Mouse (Mus musculus) liver, adult (tissue): ENCODE results near the gene Scamp4.

Source experiments
- GATA4 ChIP-seq: IDR thresholded peaks from 2 replicates; pipeline ENCODE4 v1.6.1; 2014; ENCODE audit warnings: mild to moderate bottlenecking, low read length; ENCODE audit not compliant: insufficient replicate concordance

The Scamp4 gene

GRCm38 (mm10) chr10:80654866-80655265 is 52.2 kb downstream of the Scamp4 start:
- TF ChIP-seq GATA4, result no peak

DNA sequence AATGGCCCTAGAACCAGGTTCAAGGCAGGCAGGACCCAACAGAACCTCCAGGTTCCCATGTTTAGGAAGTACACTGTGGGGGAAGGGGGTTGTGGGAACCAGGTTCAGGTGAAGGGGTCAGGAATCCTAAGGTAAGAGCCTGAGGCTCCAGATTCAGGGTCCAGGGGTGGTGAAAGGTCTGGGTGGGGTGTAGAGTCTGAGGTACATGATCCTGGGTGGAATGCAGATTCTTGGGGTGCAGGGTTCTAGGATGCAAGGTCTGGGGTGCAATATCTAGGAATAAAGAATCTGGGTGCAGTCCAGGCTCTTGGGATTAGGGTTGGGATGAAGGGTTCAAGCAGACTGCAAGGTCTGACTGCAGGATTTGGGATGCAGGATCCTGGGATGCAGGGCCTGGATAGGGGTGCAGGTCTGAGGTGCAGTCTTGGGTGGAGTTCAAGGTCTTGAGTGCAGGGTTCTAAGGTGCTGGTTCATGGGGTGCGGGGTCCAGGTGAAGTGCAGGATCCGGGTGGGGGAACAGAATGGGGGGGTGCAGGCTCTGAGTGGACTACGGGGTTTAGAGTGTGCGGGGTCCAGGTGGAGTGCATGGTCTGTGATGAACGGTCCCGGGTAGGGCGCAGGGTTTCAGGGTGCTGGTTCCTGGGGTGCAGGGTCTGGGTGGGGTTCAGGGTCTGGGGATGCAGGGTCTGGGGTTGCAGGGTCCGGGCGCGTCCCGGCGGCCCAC is 52.9 kb downstream of the Scamp4 start:
- no peak for TF ChIP-seq GATA4

DNA sequence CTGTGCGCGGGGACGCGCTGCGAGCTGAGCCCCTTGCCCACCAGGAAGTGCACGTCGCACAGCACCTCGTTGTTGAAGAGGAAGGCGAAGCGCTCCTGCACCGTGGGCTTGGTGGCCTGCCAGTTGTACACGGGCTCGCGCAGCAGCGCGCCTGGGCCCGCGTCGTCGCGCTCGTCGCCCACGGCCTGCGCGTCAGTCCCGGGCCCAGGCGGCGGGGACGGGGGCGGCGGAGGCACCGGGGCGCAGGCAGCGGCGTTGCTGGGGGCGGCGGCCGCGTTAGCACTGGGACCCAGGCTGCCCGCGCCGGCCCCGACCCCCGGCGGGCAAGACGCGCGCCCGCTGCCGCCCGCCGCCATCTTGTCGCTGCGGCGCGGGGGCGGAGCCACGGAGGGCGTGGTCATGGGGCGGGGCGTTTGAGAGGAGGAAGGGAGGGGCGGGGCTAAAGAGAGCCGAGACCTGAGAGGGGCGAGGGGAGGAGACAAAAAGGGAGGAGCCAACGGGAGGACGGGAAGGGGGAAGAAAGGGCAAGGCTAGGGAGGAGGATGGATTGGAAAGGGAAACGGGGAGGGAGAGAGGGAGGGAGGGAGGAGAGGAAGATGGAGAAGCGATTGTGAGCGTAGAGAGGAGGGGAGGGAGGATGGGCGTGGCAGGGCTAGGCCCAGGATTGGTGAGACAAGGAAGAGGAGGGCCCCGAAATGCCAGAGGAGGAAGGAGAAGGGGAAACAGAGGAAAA is 53.6 kb downstream of the Scamp4 start:
- TF ChIP-seq GATA4, result peak; percentile 51; the same call in 1 of the 2 replicates

GRCm38 (mm10) chr10:80656863-80657623 is 54.4 kb downstream of the Scamp4 start, which contains the start of gene Btbd2:
TSS of gene Btbd2 (minus strand) at chr10:80657071.
- TF ChIP-seq GATA4, result no peak

DNA sequence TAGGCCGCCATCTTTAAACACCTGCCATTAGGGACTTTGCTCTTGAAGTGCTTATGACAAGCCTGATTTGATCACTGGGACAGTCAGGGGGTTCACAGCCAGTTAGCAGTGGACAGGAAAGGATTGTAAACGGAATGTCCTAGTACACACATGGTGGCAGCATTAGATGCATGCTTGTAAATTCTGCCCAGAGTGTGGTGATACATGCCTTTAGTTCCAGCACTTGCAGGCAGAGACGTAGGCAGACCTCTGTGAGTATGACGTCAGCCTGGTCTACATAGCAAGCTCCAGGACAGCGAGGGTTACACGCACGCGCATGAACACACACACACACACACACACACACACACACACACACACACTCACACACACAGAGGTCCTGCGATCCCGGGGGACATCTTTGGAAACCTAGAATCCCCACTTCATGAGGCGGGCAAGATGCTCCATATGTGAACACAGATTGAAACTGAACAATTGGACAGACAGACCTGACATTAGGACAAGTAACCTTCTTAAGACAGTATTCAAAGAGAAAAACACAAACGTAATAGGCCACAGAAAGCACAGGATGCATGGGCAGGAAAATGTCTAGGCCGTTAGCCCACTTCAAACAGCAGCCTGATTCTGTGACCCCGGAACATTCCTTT is 55.6 kb downstream of the Scamp4 start:
- no peak for TF ChIP-seq GATA4

DNA sequence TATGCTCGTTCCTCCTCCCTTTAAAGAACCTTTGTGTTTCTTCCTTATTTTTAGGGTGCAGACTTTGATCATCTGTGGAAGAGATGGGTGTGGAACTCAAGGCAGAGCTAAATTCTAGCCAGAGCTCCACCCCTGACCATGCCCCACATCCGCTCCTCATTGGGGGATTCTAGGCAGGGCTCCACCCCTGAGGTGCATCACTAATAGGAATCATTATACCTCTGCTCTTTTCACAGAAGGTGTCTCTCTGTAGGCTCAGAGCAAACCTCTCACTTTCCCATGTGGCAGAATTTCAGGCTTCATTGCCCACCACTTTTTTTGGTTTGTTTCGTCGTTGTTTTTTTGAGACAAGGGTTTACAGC is 56.1 kb downstream of the Scamp4 start:
- no peak for TF ChIP-seq GATA4

GRCm38 (mm10) chr10:80659213-80659612 is 56.5 kb downstream of the Scamp4 start:
- TF ChIP-seq GATA4, result no peak

GRCm38 (mm10) chr10:80661149-80661548 is 58.5 kb downstream of the Scamp4 start:
- TF ChIP-seq GATA4, result no peak

DNA sequence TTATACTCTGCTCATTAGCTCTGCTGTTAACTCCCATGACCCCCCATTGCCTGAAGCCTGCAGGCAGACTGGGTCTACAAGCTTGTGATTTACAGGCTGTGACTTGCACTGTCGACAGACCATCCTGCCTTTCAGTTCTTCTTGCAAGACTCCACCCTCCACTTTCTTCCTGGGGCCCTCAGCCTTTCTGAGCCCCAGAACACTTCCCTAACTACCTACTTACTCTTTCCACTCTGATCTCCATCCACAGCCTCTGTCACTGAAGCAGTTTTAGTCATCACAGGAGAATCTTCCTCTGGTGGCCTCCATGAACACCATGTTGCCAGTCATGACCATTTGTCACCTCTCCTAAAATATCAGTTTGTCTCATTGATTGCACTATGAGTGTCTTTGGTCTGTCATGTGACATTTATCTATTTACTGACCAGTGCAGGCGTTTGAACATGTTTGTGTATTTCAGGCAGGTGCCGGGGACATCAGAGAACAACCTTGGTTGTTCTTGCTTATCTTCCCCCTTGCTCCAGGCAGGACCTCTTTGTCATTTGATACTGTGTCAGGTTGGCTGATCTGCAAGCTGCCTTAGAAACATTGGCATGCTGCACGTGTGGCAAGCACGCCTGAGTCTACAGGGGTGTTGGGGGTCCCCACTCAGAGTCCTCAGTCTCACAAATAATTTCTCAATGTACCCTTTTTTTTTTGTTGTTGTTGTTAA is 61.0 kb downstream of the Scamp4 start:
- peak; percentile 75; the same call in 1 of the 2 replicates for TF ChIP-seq GATA4

- TF ChIP-seq GATA4, result peak; percentile 8; the same call in 1 of the 2 replicates
These were observed 61.7 kb downstream of the Scamp4 start for GRCm38 (mm10) chr10:80664197-80665015.

DNA sequence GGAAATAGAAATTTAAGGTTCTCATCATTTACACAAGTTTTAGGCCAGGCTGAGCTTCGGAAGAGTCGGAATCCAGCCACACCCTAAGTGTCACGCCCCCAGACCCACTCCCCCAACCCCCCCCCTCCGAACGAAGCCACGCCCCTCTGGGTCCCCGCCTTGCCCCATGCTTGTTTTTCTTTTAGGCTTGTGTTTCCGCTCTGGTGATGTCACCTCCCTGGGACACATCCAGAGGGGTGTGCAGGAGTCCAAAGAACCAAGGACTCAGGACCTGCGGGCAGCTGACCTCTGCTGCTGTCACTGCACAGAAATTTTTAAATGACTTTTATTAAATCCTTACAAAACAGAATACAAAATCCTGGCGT is 62.3 kb downstream of the Scamp4 start:
- no peak for TF ChIP-seq GATA4
